Mouse (Mus musculus): ENCODE data around the gene Ncaph. TPM values are rescaled to one million over a fixed set of nuclear protein-coding genes. Genes with fewer than 3 reads are reported as not detected.

The Ncaph gene
- polyA plus RNA-seq, 1 experiment from 2014 or later = 10.2 TPM

Other genes starting within 250 kb of the Ncaph start
- gene Sppl2a, start 200.7 kb downstream of the Ncaph start, polyA plus RNA-seq (2015; fragmentation: Nextera tagmentation; extraction: Ambion mirVana) = 30.7 and 44.1 TPM in 2 replicates
- gene Ap4e1, start 125.2 kb downstream of the Ncaph start, polyA plus RNA-seq (2015; fragmentation: Nextera tagmentation; extraction: Ambion mirVana) = 11.4 and 11.8 TPM in 2 replicates
- gene Blvra, start 63.3 kb downstream of the Ncaph start, polyA plus RNA-seq (2015; fragmentation: Nextera tagmentation; extraction: Ambion mirVana) = 34.4 and 40.9 TPM in 2 replicates
- 12.1 and 14.8 TPM in 2 replicates for gene Itpripl1, start 9.5 kb upstream of the Ncaph start, polyA plus RNA-seq (2015; fragmentation: Nextera tagmentation; extraction: Ambion mirVana)
- 0.64 and 0.92 TPM in 2 replicates for gene 1810024B03Rik, start 74.3 kb upstream of the Ncaph start, polyA plus RNA-seq (2015; fragmentation: Nextera tagmentation; extraction: Ambion mirVana)
- gene Snrnp200, start 74.4 kb upstream of the Ncaph start, polyA plus RNA-seq (2015; fragmentation: Nextera tagmentation; extraction: Ambion mirVana) = 40.0 and 45.6 TPM in 2 replicates
- gene Ciao1, start 113.9 kb upstream of the Ncaph start, polyA plus RNA-seq (2015; fragmentation: Nextera tagmentation; extraction: Ambion mirVana) = 64.6 and 68.5 TPM in 2 replicates
- 53.8 and 55.6 TPM in 2 replicates for gene Tmem127, start 114.0 kb upstream of the Ncaph start, polyA plus RNA-seq (2015; fragmentation: Nextera tagmentation; extraction: Ambion mirVana)
- 79.6 and 83.2 TPM in 2 replicates for gene Stard7, start 136.3 kb upstream of the Ncaph start, polyA plus RNA-seq (2015; fragmentation: Nextera tagmentation; extraction: Ambion mirVana)
- gene Dusp2, start 202.2 kb upstream of the Ncaph start, polyA plus RNA-seq (2015; fragmentation: Nextera tagmentation; extraction: Ambion mirVana) = 18.2 and 23.1 TPM in 2 replicates
- gene Astl, start 204.7 kb upstream of the Ncaph start, polyA plus RNA-seq (2015; fragmentation: Nextera tagmentation; extraction: Ambion mirVana) = not detected in 2 replicates
- gene Adra2b, start 229.3 kb upstream of the Ncaph start, polyA plus RNA-seq (2015; fragmentation: Nextera tagmentation; extraction: Ambion mirVana) = 0.60 and 0.72 TPM in 2 replicates